Mouse (Mus musculus) small intestine, adult 2 months (tissue): Measurements from ENCODE around the gene Cog4. TPM values are rescaled to one million over a fixed set of nuclear protein-coding genes. Genes with fewer than 3 reads are reported as not detected.

ENCODE experiments used
- H3K27ac ChIP-seq: fragments of 200-500 bp; 2 replicates; pipeline ENCODE4 v1.5.1; 2012; ENCODE audit warnings: low read depth, low read length, control low read depth, inconsistent platforms; ENCODE audit not compliant: insufficient read depth
- H3K27me3 ChIP-seq: fragments of 200-500 bp; 2 replicates; pipeline ENCODE4 v1.6.1; 2012; ENCODE audit warnings: mild to moderate bottlenecking, moderate library complexity, low read length, inconsistent platforms; ENCODE audit not compliant: control insufficient read depth, insufficient read depth
- H3K36me3 ChIP-seq: fragments of 200-500 bp; 2 replicates; pipeline ENCODE4 v1.6.1; 2012; ENCODE audit warnings: mild to moderate bottlenecking, low read length, control low read depth, inconsistent platforms; ENCODE audit not compliant: control insufficient read depth, insufficient read depth
- H3K4me1 ChIP-seq: fragments of 200-500 bp; 2 replicates; pipeline ENCODE4 v1.6.1; 2012; ENCODE audit warnings: low read length, inconsistent platforms, mixed read lengths; ENCODE audit not compliant: control insufficient read depth, insufficient read depth, insufficient read length
- H3K4me3 ChIP-seq: fragments of 200-500 bp; 2 replicates; pipeline ENCODE4 v1.5.1; 2012; ENCODE audit warnings: low read depth, mild to moderate bottlenecking, control low read depth, inconsistent platforms, low read length, moderate library complexity
- CTCF ChIP-seq: fragments of 200-500 bp; IDR thresholded peaks from 2 replicates; pipeline ENCODE4 v1.5.1; 2012; ENCODE audit warnings: low read depth, mild to moderate bottlenecking, control low read depth, inconsistent platforms, low read length, moderate library complexity, mixed read lengths; ENCODE audit not compliant: insufficient replicate concordance, insufficient read length; ENCODE audit errors: extremely low read depth
- POLR2A ChIP-seq: fragments of 200-500 bp; IDR thresholded peaks from 2 replicates; pipeline ENCODE4 v1.6.1; 2012; ENCODE audit warnings: low read depth, mild to moderate bottlenecking, control low read depth, inconsistent platforms, low read length, moderate library complexity
- WGBS: fragments of 180-500 bp; shearing (Covaris S2); methylation state at CpG from one replicate; pipeline ENCODE4 v1.1.7; 2018; 5-methylcytosine and 5-hydroxymethylcytosine counted together
- polyA plus RNA-seq: library from polyadenylated mRNA; depleted of rRNA; stranded (reverse); fragments of >200 nt; gene quantifications from 2 replicates; pipeline ENCODE4 v1.2.3, GENCODE M21; 2012

Cog4 gene
- polyA plus RNA-seq, 1 experiment = 21.6 TPM

DNA sequence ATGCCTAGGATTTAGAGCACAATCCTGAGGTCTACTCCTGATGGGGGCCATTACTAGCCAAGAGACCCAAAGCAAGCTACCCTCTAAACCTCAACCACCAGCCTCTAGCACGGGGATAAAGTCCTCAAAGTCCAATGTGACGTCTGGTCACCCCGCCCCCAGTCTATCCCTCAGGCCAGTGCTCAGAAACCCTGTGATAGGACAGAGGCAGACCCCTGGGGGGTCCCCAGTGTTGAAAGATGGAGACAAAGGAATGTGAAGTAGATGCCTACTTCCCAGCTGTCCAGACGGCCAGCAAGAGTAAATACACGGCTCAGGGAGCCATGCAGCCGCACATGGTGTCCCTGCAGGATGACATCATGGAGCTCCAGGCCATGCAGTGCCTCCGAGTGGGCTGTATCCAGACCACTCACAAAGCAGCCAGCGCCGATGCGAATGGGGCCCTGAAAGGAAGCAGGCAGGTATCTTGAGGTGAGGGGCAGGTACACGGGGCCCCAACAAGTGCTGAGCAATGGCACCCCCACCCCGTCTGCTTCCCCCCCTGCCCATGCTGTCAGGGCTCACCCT lies 43.6 kb downstream of the Cog4 start:
- TF ChIP-seq CTCF (no peak), POLR2A (no peak)
- Histone ChIP-seq H3K4me3 (no peak overlapping the region), H3K27ac (no peak overlapping the region), H3K4me1 (no peaks in the 10 kb centered on the region), H3K27me3 (no peaks in the 10 kb centered on the region), H3K36me3 (peaks cover 64% of the 10 kb centered on the region)
- 77% methylated on average over 12 of the region's 12 CpGs for WGBS

DNA sequence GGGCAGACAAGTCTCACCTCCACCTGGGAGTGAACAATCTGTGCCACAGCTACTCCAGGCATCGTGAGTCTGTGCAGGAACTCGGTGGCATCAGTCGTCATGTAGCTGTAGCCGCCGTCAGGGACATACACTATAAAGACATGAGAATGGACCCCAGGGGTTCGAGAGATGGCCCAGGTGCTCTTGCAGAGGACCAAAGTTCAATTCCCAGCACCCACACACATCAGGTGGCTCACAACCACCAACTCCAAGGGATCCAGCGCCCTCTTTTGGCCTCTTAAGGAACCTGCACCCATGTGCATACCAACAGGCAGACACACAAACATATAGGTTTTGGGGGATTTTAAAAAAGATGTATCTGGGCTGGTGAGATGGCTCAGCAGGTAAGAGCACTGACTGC lies 45.6 kb downstream of the Cog4 start:
- Histone ChIP-seq H3K4me1 (no peaks in the 10 kb centered on the region), H3K27me3 (no peaks in the 10 kb centered on the region), H3K4me3 (no peak overlapping the region), H3K36me3 (peaks cover 52% of the 10 kb centered on the region), H3K27ac (no peak overlapping the region)
- TF ChIP-seq CTCF (no peak), POLR2A (no peak)
- 91% methylated on average over 7 of the region's 7 CpGs for WGBS

DNA sequence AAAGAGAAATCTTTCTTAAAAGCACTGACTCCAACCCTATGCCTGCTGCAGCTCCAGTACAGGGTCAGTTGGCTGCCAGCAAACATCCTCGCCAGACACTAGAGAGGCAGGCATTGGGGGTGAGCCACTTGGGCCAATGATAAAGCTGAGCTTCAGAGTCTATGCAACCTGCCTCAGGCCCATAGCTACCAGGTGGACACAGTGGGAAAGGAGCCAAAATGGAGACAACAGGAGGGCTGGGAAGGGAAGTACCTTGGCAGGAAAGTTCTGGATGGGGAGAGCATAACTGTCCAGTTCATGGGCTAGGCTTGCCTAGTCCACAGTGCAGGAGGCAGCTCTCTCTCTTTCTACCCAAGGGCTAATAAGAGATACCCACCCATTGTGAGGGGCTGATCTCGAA lies 46.5 kb downstream of the Cog4 start:
- Histone ChIP-seq H3K36me3 (peaks cover 47% of the 10 kb centered on the region), H3K4me1 (no peaks in the 10 kb centered on the region), H3K27ac (no peak overlapping the region), H3K27me3 (no peaks in the 10 kb centered on the region), H3K4me3 (no peak overlapping the region)
- WGBS = 95% methylated on average over 2 of the region's 2 CpGs
- no peak for TF ChIP-seq POLR2A
- TF ChIP-seq CTCF = no peak

DNA sequence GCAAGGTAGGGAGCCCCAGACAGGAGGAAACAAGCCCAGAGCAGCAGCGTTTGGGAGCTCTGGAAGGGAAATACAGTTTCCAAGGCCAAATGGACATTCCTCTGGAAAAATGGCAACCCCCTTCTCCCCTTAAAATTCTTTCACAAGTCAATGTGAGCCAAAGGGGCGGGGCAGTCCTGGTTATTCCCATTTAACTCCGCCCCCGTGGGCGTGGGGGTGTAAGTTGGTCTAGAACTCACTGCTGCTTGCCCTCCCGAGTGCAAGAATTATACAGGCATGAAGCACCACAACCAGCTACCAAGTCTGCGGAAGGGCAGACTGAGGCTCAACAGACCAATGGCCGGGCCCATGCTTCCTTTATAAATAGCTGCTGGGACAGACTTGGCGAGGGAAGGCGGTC lies 48.5 kb downstream of the Cog4 start:
- Histone ChIP-seq H3K36me3 (peaks cover 42% of the 10 kb centered on the region), H3K4me1 (no peaks in the 10 kb centered on the region), H3K27me3 (no peaks in the 10 kb centered on the region), H3K27ac (no peak overlapping the region), H3K4me3 (no peak overlapping the region)
- 85% methylated on average over 10 of the region's 10 CpGs for WGBS
- TF ChIP-seq POLR2A (no peak), CTCF (no peak)

DNA sequence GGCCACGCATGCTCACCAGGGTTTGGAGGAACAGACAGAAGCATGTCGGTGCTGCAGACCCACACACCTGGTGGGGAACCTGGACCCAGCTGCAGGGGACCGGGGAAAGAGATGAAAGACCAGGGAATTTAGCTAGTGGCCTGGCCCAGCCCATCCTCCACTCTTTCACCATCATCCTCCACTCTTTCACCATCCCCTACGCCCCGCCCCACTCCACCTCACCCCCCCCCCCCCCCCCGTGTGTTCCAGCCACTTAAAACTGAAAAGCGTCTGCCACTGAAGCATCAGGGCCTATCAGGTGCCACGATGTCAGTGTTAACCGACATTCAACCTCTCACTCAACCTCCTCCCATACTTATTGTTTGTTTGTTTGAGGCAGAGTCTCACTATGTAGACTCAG lies 48.9 kb downstream of the Cog4 start:
- TF ChIP-seq CTCF (no peak), POLR2A (no peak)

DNA sequence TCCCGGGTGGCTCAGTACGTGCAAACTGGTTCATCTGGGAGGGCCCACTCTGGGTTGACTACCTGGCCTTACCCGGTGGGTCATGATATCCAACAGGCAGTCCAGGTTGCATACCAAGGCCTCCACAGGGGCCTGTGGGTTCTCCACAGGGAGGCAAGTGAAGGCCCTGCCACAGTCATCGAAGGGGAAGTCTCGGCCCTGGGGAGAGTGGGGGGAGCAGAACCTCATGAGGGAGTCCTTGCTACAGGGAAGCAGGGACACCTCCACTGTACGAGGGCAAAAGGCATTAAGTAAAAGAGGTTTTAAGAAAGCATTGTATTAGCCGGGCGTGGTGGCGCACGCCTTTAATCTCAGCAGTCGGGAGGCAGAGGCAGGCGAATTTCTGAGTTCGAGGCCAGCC lies 49.4 kb downstream of the Cog4 start:
- Histone ChIP-seq H3K4me3 (no peak overlapping the region), H3K4me1 (peaks cover 3% of the 10 kb centered on the region; the same call in 1 of the 2 replicates), H3K27me3 (no peaks in the 10 kb centered on the region), H3K36me3 (peaks cover 38% of the 10 kb centered on the region), H3K27ac (no peak overlapping the region)
- TF ChIP-seq CTCF (no peak), POLR2A (no peak)
- 92% methylated on average over 13 of the region's 13 CpGs for WGBS

More for the DNA sequence above, 48.9 kb downstream of the Cog4 start:
- H3K27me3 ChIP-seq = no peaks in the 10 kb centered on the region
- WGBS = 81% methylated on average over 9 of the region's 9 CpGs
- no peak overlapping the region for H3K4me3 ChIP-seq
- no peaks in the 10 kb centered on the region; the same call in 1 of the 2 replicates for H3K4me1 ChIP-seq
- no peak overlapping the region for H3K27ac ChIP-seq
- peaks cover 39% of the 10 kb centered on the region for H3K36me3 ChIP-seq

DNA sequence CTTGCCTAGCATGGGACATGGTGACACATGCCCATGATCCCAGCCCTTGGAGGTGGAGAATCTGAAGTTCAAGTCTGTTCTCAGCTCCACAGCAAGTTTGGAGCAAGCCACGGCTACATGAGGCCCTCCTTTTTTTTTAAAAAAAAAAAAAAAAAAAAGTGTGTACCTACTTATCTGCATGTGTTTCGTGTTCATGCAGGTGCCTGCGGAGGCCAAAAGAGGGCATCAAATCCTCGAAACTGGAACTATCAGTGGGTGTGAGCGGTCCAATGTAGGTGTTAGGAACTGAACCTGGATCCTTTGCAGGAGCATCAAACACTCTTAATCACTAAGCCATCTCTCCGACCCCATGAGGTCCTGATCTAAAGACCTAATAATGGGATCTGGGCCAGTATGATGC lies 51.1 kb downstream of the Cog4 start:
- Histone ChIP-seq H3K4me3 (no peak overlapping the region), H3K27ac (no peak overlapping the region), H3K27me3 (no peaks in the 10 kb centered on the region), H3K36me3 (peaks cover 30% of the 10 kb centered on the region), H3K4me1 (peaks cover 3% of the 10 kb centered on the region; the same call in 1 of the 2 replicates)
- TF ChIP-seq CTCF (no peak), POLR2A (no peak)
- WGBS = 96% methylated on average over 6 of the region's 6 CpGs
